Comparison of ENCODE assay signal across 1 mouse cellular context in the genomic region with DNA sequence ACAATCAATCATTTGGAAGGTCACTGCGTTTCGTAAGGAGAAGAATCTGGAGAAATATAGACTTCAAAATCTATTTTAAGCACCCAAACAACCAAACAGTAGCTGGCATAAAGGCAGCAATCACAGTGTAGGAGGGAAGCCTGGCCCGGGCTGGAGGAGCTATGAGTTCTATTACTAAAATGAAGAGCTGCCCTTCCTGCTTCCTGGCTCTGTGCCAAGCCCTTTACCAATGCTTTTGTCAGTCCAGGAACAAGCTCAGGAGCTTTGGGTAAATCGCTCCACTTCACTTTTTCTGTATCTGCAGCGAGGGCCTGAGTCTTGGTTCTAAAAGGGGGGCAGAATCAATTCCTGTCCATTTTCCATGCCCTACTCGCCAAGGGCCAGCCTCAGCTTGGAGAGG.
TF ChIP-seq lines count a peak whose summit lies in the region.

No protein-coding gene starts in this region.

TF ChIP-seq in MEL, 35 proteins besides CTCF, POLR2A, EP300 and RAD21:
- TF ChIP-seq TAL1 (IDR thresholded peaks at IDR 0.05; ENCODE audit: low read length) (no peak), MAX (IDR thresholded peaks at IDR 0.05; ENCODE audit: low read length) (no peak), POLR2AphosphoS2 (IDR thresholded peaks at IDR 0.05; ENCODE audit: low read length) (no peak), ZMIZ1 (IDR thresholded peaks at IDR 0.05; ENCODE audit: low read depth, low read length) (no peak), NELFE (IDR thresholded peaks at IDR 0.05; ENCODE audit: low read depth, low read length) (no peak), UBTF (IDR thresholded peaks at IDR 0.05; ENCODE audit: borderline replicate concordance, insufficient read depth, low read depth, low read length) (no peak), MEF2A (IDR thresholded peaks at IDR 0.05; ENCODE audit: extremely low read depth, insufficient replicate concordance, low read depth, low read length, poor library complexity, severe bottlenecking) (no peak), JUND (IDR thresholded peaks at IDR 0.05; ENCODE audit: low read depth, low read length) (no peak), MYC (IDR thresholded peaks at IDR 0.05; ENCODE audit: low read depth, low read length) (no peak), MYB (IDR thresholded peaks at IDR 0.05; ENCODE audit: low read depth, low read length) (no peak), KAT2A (conservative IDR thresholded peaks at IDR 0.05; ENCODE audit: low read depth, low read length) (no peak), MAZ (IDR thresholded peaks at IDR 0.05; ENCODE audit: low read depth, low read length) (no peak), POLR2AphosphoS5 (IDR thresholded peaks at IDR 0.05; ENCODE audit: borderline replicate concordance, low read depth, low read length) (no peak), USF2 (IDR thresholded peaks at IDR 0.05; ENCODE audit: borderline replicate concordance in 1 of 2, insufficient read depth in 1 of 2, low read depth in 1 of 2, low read length in 2 of 2) (no peak), ZNF384 (IDR thresholded peaks at IDR 0.05; ENCODE audit: low read depth, low read length) (no peak), GATA1 (IDR thresholded peaks at IDR 0.05; ENCODE audit: low read depth, low read length) (no peak), USF1 (IDR thresholded peaks at IDR 0.05; ENCODE audit: low read depth, low read length) (no peak), SIN3A (IDR thresholded peaks at IDR 0.05; ENCODE audit: low read length) (no peak)
TF ChIP-seq in MEL: peak in this region for 0.
